Mouse (Mus musculus) effector memory CD4-positive, alpha-beta T cell, adult 7 months (primary cell): ENCODE data around the gene Sytl1. TPM values are rescaled to one million over a fixed set of nuclear protein-coding genes. Genes with fewer than 3 reads are reported as not detected.

Experiments used
- polyA plus RNA-seq: library from polyadenylated mRNA; unstranded; fragments of 100-300 nt; shearing (Covaris generic); gene quantifications from one replicate; pipeline ENCODE4 v1.2.1, GENCODE M21; 2017

Gene Sytl1
- 6.4 TPM for polyA plus RNA-seq

DNA sequence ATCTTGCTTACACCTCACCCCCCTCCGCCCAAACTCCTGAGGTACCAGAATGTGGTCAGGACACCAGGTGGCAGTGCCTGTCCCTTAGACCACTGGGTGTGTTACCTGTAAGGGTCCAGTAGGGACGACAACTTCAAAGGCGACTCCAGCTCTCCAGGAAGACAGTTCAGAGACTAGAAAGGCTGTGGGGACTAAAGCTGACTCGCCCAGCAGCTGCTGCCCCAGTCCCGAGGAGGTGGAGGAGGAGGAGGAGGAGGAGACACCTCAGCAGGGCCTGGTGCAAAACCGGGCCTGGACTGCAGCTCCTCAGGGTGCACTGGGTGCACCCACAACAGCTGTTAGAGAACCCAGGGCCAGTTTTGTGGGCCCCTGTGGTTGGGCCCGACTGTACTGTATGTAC is at the start of gene Sytl1:
Gene Sytl1 (minus strand): TSS at position 232 of the 400 bp plus-strand sequence.

GRCm38 (mm10) chr4:133277104-133278026 is 14.5 kb upstream of the Sytl1 start, which contains the start of gene Tmem222:
Gene Tmem222, minus strand, starts transcription at chr4:133277792.

DNA sequence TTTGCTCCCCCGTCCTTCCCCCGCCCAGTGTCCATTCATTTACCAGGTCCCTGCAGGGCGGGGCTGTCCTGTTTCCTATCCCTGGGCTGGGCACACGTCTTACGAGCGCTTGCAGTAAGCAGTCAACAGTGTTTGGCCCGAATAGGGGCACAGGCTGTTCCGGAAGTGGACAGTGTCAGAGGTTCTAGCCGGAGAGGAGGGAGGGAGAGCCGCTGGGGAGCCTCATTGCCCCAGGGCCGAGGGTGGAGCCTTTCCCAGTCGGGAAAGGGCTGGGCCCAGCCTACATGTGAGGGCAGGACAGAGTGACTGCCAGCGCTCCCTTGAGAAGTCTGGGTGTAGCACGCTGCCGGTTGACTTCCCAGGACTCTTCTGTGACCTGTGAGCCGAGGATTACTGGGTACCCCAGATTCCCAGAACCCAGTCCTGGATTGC is 22.4 kb downstream of the Sytl1 start, which contains the start of gene Map3k6:
Gene Map3k6 (plus strand): TSS at position 329 of the 432 bp plus-strand sequence.

GRCm38 (mm10) chr4:133211751-133212561 is 51.0 kb downstream of the Sytl1 start, which contains the start of the genes Cd164l2 and Gpr3:
Gene Cd164l2, plus strand, starts transcription at chr4:133212131.
Gene Gpr3, minus strand, starts transcription at chr4:133212536.

Other genes starting within 250 kb of the Sytl1 start
- 93.7 TPM for gene Wasf2, start 132.6 kb downstream of the Sytl1 start, polyA plus RNA-seq
- 0.71 TPM for gene Cd164l2, start 51.0 kb downstream of the Sytl1 start, polyA plus RNA-seq
- 0.35 TPM for gene Gpr3, start 50.6 kb downstream of the Sytl1 start, polyA plus RNA-seq
- not detected for gene Map3k6, start 22.3 kb downstream of the Sytl1 start, polyA plus RNA-seq
- 58.9 TPM for gene Tmem222, start 14.7 kb upstream of the Sytl1 start, polyA plus RNA-seq
- 4.2 TPM for gene Wdtc1, start 90.4 kb upstream of the Sytl1 start, polyA plus RNA-seq
- 16.2 TPM for gene Slc9a1, start 106.6 kb upstream of the Sytl1 start, polyA plus RNA-seq
- 0.33 TPM for gene Tent5b, start 217.0 kb upstream of the Sytl1 start, polyA plus RNA-seq
- not detected for gene Trnp1, start 235.4 kb upstream of the Sytl1 start, polyA plus RNA-seq